Mouse (Mus musculus) spleen, postnatal 14 days (tissue): Measurements from ENCODE around the gene Unc93a.
"Not testable (repeated sequence)": the region's sequence is repeated elsewhere in the genome, so short reads cannot be mapped to it uniquely, and the experiment has no call there.

Source experiments
- DNase-seq, 2 experiments: peaks; one replicate each; pipeline ENCODE4 v3.0.0; 2021 to 2022; ENCODE audit warnings: low spot score in 2 of 2

Unc93a gene

GRCm38 (mm10) chr17:13131710-13132109 lies at the start of gene Unc93a:
Gene Unc93a, minus strand, starts transcription at chr17:13131810.
- DNase-seq, result not testable (repeated sequence)

- not testable (repeated sequence) for DNase-seq
Measured at GRCm38 (mm10) chr17:13180491-13180890, 48.9 kb upstream of the Unc93a start.

GRCm38 (mm10) chr17:13179021-13179420 lies 47.4 kb upstream of the Unc93a start:
- DNase-seq, result not testable (repeated sequence)

- DNase-seq, result not testable (repeated sequence)
Measured at GRCm38 (mm10) chr17:13177796-13178195, 46.2 kb upstream of the Unc93a start.

GRCm38 (mm10) chr17:13175609-13176008 lies 44.0 kb upstream of the Unc93a start:
- DNase-seq, result not testable (repeated sequence)

GRCm38 (mm10) chr17:13174029-13174428 lies 42.4 kb upstream of the Unc93a start:
- not testable (repeated sequence) for DNase-seq

- DNase-seq, result not testable (repeated sequence)
Measured at GRCm38 (mm10) chr17:13173578-13173977, 42.0 kb upstream of the Unc93a start.

- DNase-seq, result not testable (repeated sequence)
Measured at GRCm38 (mm10) chr17:13146128-13146527, 14.5 kb upstream of the Unc93a start.

- not testable (repeated sequence) for DNase-seq
Measured at GRCm38 (mm10) chr17:13144580-13145215, 13.1 kb upstream of the Unc93a start.

- not testable (repeated sequence) for DNase-seq
Measured at GRCm38 (mm10) chr17:13142665-13143064, 11.1 kb upstream of the Unc93a start.

- DNase-seq, result not testable (repeated sequence)
Measured at GRCm38 (mm10) chr17:13135356-13135755, 3.7 kb upstream of the Unc93a start.

- not testable (repeated sequence) for DNase-seq
Measured at GRCm38 (mm10) chr17:13132352-13132751, 742 bp upstream of the Unc93a start.

GRCm38 (mm10) chr17:13129737-13130465 lies 1.7 kb downstream of the Unc93a start:
- DNase-seq, result not testable (repeated sequence)

- not testable (repeated sequence) for DNase-seq
Measured at GRCm38 (mm10) chr17:13129324-13129723, 2.3 kb downstream of the Unc93a start.

- DNase-seq, result not testable (repeated sequence)
Measured at GRCm38 (mm10) chr17:13124241-13124640, 7.4 kb downstream of the Unc93a start.

- not testable (repeated sequence) for DNase-seq
Measured at GRCm38 (mm10) chr17:13123308-13124038, 8.1 kb downstream of the Unc93a start.

GRCm38 (mm10) chr17:13112504-13113291 lies 18.9 kb downstream of the Unc93a start:
- DNase-seq, result not testable (repeated sequence)

- not testable (repeated sequence) for DNase-seq
Measured at GRCm38 (mm10) chr17:13106563-13106962, 25.0 kb downstream of the Unc93a start.

GRCm38 (mm10) chr17:13092960-13093359 lies 38.6 kb downstream of the Unc93a start:
- DNase-seq, result not testable (repeated sequence)

- DNase-seq, result not testable (repeated sequence)
Measured at GRCm38 (mm10) chr17:13092100-13092764, 39.4 kb downstream of the Unc93a start.

- DNase-seq, result not testable (repeated sequence)
Measured at GRCm38 (mm10) chr17:13091510-13091909, 40.1 kb downstream of the Unc93a start.
